Mouse (Mus musculus) intestine, postnatal 0 days (tissue): ENCODE results near the gene Brd3. TPM values are rescaled to one million over a fixed set of nuclear protein-coding genes. Genes with fewer than 3 reads are reported as not detected.

ENCODE experiments used
- ATAC-seq: fragments of 200-750 bp; cut with Nextera tagmentation; 2 replicates; pipeline ENCODE4 v1.8.0; 2017; ENCODE audit warnings: mild to moderate bottlenecking, moderate TSS enrichment, moderate library complexity
- H3K27ac ChIP-seq: fragments of 300-500 bp; sonication (generic); 2 replicates; pipeline ENCODE4 v1.5.1; 2014; ENCODE audit warnings: mild to moderate bottlenecking, low read depth, low read length, moderate library complexity
- H3K27me3 ChIP-seq: fragments of 300-500 bp; sonication (generic); replicated peaks from 2 replicates; pipeline ENCODE4 v1.6.1; 2014; ENCODE audit warnings: low read length, mixed read lengths; ENCODE audit not compliant: control insufficient read depth, insufficient read depth
- H3K36me3 ChIP-seq: fragments of 300-500 bp; sonication (generic); 2 replicates; pipeline ENCODE4 v1.6.1; 2014; ENCODE audit warnings: mild to moderate bottlenecking, moderate library complexity; ENCODE audit not compliant: control insufficient read depth, insufficient read depth
- H3K4me1 ChIP-seq: fragments of 300-500 bp; sonication (generic); replicated peaks from 2 replicates; pipeline ENCODE4 v1.6.1; 2014; ENCODE audit warnings: antibody characterized with exemption, low read length, mixed read lengths; ENCODE audit not compliant: control insufficient read depth, insufficient read depth
- H3K4me2 ChIP-seq: fragments of 300-500 bp; sonication (generic); replicated peaks from 2 replicates; pipeline ENCODE4 v1.6.1; 2014; ENCODE audit warnings: low read depth, mild to moderate bottlenecking, moderate library complexity
- H3K4me3 ChIP-seq: fragments of 300-500 bp; sonication (generic); 2 replicates; pipeline ENCODE4 v1.5.1; 2014; ENCODE audit warnings: low read depth, low read length
- H3K9ac ChIP-seq: fragments of 300-500 bp; sonication (generic); 2 replicates; pipeline ENCODE4 v1.6.1; 2014; ENCODE audit warnings: mild to moderate bottlenecking, low read depth, low read length
- H3K9me3 ChIP-seq: fragments of 300-500 bp; sonication (generic); 2 replicates; pipeline ENCODE4 v1.6.1; 2016; ENCODE audit warnings: mixed run types; ENCODE audit not compliant: control insufficient read depth
- CTCF ChIP-seq: sonication (generic); IDR thresholded peaks from 2 replicates; pipeline ENCODE4 v1.5.1; 2016; ENCODE audit warnings: low read depth, mild to moderate bottlenecking, control low read depth, antibody characterized with exemption, moderate library complexity
- whole genome bisulfite sequencing: fragments of 180-500 bp; shearing (Covaris S2); extraction: QIAGEN DNeasy Blood & Tissue Kit; methylation state at CpG from one replicate; pipeline ENCODE4 v1.1.7; 2014; 5-methylcytosine and 5-hydroxymethylcytosine counted together
- polyA plus RNA-seq: library from polyadenylated mRNA; unstranded; fragments of >200 nt; fragmentation: Nextera tagmentation; extraction: Ambion mirVana; gene quantifications from 2 replicates; pipeline ENCODE4 v1.2.1, GENCODE M21; 2015

Brd3 gene
- 49.8 and 50.2 TPM in 2 replicates for polyA plus RNA-seq

DNA sequence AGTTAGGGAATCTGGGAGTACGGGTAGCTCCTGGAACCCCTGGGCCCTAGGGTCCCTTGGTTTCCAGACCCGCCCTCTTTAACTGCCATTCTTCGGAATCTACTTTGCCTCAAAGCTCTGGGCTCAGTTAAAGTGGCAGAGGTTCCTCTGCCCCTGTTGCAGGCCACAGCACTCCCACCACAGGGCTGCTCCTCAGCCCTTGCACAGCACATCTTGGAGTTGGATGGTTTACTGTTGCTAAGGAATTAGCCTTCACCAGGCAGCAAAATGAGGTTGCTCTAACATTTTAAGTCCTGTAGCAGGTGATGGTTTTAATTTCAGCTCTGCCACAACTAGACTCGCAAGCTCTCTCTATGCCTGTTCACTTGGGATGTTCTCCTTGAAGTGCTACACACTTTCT is at the start of gene Brd3:
TSS of gene Brd3 (minus strand) at position 101 of the 400 bp plus-strand sequence.
- no peak within 1 kb of the TSS for H3K4me2 ChIP-seq
- 0 out of 2 replicates have a peak, but pooled peaks cover 5% of the 10 kb centered on the region for H3K4me1 ChIP-seq
- no peak within 1 kb of the TSS for H3K4me3 ChIP-seq
- no peaks in the 10 kb centered on the region for H3K27me3 ChIP-seq
- H3K27ac ChIP-seq: no peak within 1 kb of the TSS
- no peaks in the 10 kb centered on the region for H3K36me3 ChIP-seq
- no peaks in the 10 kb centered on the region for H3K9me3 ChIP-seq
- ATAC-seq: no peak
- H3K9ac ChIP-seq: no peak within 1 kb of the TSS
- TF ChIP-seq CTCF: no peak
- WGBS: 73% methylated on average over 4 of the region's 4 CpGs

DNA sequence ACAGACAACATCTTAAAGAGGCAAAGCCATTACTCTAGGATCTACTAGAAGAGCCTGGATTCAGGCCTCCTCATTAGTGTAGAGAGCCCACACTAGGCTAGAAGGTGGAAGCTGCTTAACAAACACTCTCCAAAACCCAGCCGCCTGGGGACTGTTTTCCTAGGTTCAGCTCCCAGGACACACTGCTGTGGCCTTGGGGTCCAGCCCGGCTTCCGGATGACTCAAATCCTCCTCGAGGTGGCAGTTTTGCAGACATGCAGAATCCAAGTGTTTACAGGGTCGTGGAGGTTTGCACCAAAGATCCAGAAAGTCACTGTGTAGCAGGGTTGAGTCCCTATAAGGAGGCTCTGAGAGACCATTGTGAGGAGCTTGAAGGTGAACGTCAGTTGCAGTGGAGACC is 49.5 kb upstream of the Brd3 start:
- Histone ChIP-seq H3K4me1 (no peaks in the 10 kb centered on the region; the same call in 1 of the 2 replicates), H3K36me3 (no peaks in the 10 kb centered on the region), H3K9ac (no peak overlapping the region), H3K9me3 (no peaks in the 10 kb centered on the region), H3K27ac (no peak overlapping the region), H3K4me3 (no peak overlapping the region), H3K4me2 (no peak overlapping the region), H3K27me3 (no peaks in the 10 kb centered on the region)
- no peak for TF ChIP-seq CTCF
- WGBS: 82% methylated on average over 6 of the region's 6 CpGs
- no peak for ATAC-seq

DNA sequence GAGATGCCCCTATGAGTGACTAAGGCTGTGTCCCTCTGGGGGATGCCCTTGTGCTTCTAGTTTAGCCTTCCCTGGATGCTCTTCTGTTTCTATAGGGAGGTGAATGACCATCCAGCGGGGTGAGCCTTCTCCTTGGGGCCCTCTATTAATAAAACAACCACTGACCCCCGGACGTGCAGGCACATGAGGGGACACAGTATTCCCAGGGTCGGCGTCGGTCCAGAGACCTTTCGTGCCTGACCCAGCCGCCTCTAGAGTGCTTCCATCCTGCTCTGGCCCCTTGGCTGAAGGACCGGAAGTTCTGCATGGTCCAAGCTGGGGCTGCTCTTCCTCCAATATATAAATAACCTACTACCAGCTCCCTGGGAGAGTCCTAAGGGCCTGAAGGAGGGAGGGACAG is 46.8 kb upstream of the Brd3 start:
- ATAC-seq: peak; percentile 32; the same call in 1 of the 2 replicates
- Histone ChIP-seq H3K27ac (no peak overlapping the region), H3K4me2 (no peak overlapping the region), H3K4me3 (no peak overlapping the region), H3K27me3 (no peaks in the 10 kb centered on the region), H3K9me3 (no peaks in the 10 kb centered on the region), H3K4me1 (no peaks in the 10 kb centered on the region), H3K36me3 (no peaks in the 10 kb centered on the region), H3K9ac (no peak overlapping the region)
- no peak for TF ChIP-seq CTCF
- WGBS: 72% methylated on average over 9 of the region's 9 CpGs

DNA sequence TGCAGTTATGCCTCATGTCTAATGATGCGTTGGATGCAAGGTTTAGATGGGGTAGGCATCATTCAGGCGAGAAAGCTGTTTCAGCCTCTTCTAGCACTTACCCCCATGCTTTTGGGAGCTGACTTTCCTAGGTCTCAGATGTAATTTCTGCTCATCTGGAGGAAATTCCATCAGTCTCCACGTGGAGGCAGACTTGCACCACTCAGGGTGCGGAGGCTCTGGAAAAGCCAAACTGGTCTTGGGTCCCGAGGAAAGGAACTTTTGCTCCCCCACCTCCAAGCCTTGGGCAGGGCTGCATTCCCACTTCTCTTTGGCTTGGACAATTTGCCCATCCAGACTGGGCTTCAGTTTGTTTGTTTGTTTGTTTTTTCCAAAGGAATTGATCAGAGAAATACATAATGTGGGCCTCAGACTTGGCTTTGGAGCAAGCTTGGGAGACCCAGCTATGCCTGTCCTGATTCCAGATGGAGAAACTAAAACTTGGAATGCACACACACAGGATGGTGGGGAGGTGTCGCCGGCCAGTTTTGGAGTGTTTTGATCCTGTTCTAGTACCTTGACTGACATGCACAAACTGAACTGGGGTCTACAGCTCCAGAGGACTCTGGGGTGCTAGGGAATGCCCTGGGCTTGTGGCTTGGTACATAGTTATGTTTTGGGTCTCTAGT is 45.3 kb upstream of the Brd3 start:
- Histone ChIP-seq H3K27me3 (no peaks in the 10 kb centered on the region), H3K4me3 (no peak overlapping the region), H3K4me1 (no peaks in the 10 kb centered on the region), H3K4me2 (no peak overlapping the region), H3K9me3 (no peaks in the 10 kb centered on the region), H3K9ac (no peak overlapping the region), H3K27ac (no peak overlapping the region), H3K36me3 (no peaks in the 10 kb centered on the region)
- WGBS: 19% methylated on average over 7 of the region's 7 CpGs
- ATAC-seq: no peak
- TF ChIP-seq CTCF: peak; percentile 100

DNA sequence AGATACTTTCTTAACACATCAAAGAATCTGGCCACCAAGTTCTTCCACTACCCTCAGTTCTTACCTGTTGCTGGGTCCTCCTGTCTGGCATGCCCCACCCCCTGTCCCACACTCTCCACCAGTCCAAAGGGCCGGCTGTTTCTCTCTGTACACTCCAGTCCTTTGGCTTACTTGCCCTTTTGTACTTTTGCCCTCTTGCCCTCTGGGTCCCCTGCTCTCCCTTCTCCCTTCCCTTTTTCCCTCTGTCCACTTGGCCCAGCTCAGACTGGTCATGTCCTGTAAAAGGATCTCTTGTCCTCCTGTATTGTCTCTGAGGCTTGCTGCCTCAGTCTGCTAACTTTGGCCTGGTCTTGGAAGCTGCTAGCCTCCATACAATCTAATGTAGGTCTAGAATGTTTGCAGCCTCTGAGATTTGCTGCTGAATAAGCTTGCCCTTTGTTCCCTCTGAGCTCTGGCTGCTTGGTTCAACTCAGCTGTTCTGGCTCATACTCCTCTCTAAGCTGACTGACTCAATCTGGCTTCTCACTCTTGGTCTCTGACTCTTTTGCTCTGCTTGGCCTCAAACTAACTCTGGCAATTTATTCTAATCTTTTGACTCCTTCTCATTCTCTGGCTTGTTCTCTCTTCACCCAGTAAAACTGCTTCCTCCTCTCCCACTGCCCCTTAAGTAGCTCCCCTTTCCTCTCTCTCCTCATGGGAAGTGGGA is 41.4 kb upstream of the Brd3 start:
- H3K4me2 ChIP-seq: no peak overlapping the region
- H3K27ac ChIP-seq: 0 out of 2 replicates have a peak overlapping the region, but pooled peaks have one; percentile 11
- WGBS: 33% methylated on average over 1 of the region's 1 CpGs
- H3K4me3 ChIP-seq: no peak overlapping the region
- H3K9ac ChIP-seq: no peak overlapping the region
- ATAC-seq: peak; percentile 85
- H3K36me3 ChIP-seq: no peaks in the 10 kb centered on the region
- H3K9me3 ChIP-seq: no peaks in the 10 kb centered on the region
- no peak for TF ChIP-seq CTCF
- no peaks in the 10 kb centered on the region for H3K4me1 ChIP-seq
- no peaks in the 10 kb centered on the region for H3K27me3 ChIP-seq

DNA sequence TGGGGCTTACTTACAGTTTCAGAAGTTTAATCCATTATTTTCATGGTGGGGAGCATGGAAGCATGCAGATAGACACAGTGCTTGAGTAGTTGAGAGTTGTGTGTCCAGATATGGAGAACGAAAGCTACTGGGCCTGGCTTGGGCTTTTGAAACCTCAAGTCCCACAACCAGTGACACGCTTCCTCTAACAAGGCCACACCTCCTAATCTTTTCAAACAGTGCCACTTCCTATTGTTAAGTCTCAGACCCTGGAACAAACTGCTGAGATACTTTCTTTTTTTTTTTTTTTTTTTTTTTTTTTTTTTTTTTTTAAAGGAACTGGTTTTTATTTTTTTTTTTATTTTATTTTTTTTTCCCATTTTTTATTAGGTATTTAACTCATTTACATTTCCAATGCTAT is 40.5 kb upstream of the Brd3 start:
- no peak overlapping the region for H3K9ac ChIP-seq
- WGBS: 97% methylated on average over 2 of the region's 2 CpGs
- H3K4me3 ChIP-seq: no peak overlapping the region
- no peak overlapping the region for H3K27ac ChIP-seq
- no peaks in the 10 kb centered on the region for H3K9me3 ChIP-seq
- no peak for TF ChIP-seq CTCF
- H3K36me3 ChIP-seq: no peaks in the 10 kb centered on the region
- no peak overlapping the region for H3K4me2 ChIP-seq
- H3K27me3 ChIP-seq: no peaks in the 10 kb centered on the region
- no peaks in the 10 kb centered on the region for H3K4me1 ChIP-seq
- no peak for ATAC-seq
